Mouse (Mus musculus) heart, adult 2 months (tissue): ENCODE measurements around the gene Chst3. TPM values are rescaled to one million over a fixed set of nuclear protein-coding genes. Genes with fewer than 3 reads are reported as not detected.
"Not testable (repeated sequence)": the region's sequence is repeated elsewhere in the genome, so short reads cannot be mapped to it uniquely, and the experiment has no call there.

ENCODE experiments used
- DNase-seq, 2 experiments: peaks; one replicate each; pipeline ENCODE4 v3.0.0; 2021
- H3K27ac ChIP-seq: fragments of 200-600 bp; 2 replicates; pipeline ENCODE4 v1.8.1; 2022
- H3K27me3 ChIP-seq: fragments of 200-500 bp; 2 replicates; pipeline ENCODE4 v1.6.1; 2012; ENCODE audit warnings: mild to moderate bottlenecking, low read length, inconsistent platforms, mixed read lengths; ENCODE audit not compliant: control insufficient read depth, insufficient read depth
- H3K36me3 ChIP-seq: fragments of 200-500 bp; 2 replicates; pipeline ENCODE4 v1.6.1; 2012; ENCODE audit warnings: low read length, inconsistent platforms; ENCODE audit not compliant: control insufficient read depth, insufficient read depth
- H3K4me1 ChIP-seq: fragments of 200-500 bp; 2 replicates; pipeline ENCODE4 v1.6.1; 2011; ENCODE audit warnings: low read length; ENCODE audit not compliant: control insufficient read depth, insufficient read depth
- H3K4me3 ChIP-seq: fragments of 200-600 bp; 2 replicates; pipeline ENCODE4 v1.8.1; 2022
- H3K79me2 ChIP-seq: fragments of 200-500 bp; replicated peaks from 2 replicates; pipeline ENCODE4 v1.6.1; 2012; ENCODE audit warnings: mild to moderate bottlenecking, inconsistent platforms, low read length, moderate library complexity, mixed read lengths; ENCODE audit not compliant: control insufficient read depth, insufficient read depth
- H3K9ac ChIP-seq: fragments of 200-500 bp; 2 replicates; pipeline ENCODE4 v1.6.1; 2012; ENCODE audit warnings: low read depth, mild to moderate bottlenecking, control low read depth, inconsistent platforms, low read length, mixed read lengths
- CTCF ChIP-seq: fragments of 200-600 bp; IDR thresholded peaks from 2 replicates; pipeline ENCODE4 v1.8.1; 2022; ENCODE audit warnings: antibody characterized with exemption, mild to moderate bottlenecking, moderate library complexity
- EP300 ChIP-seq: fragments of 200-500 bp; IDR thresholded peaks from 2 replicates; pipeline ENCODE4 v1.6.1; 2011; ENCODE audit warnings: low read depth, low read length, control low read depth; ENCODE audit not compliant: insufficient read depth
- POLR2A ChIP-seq: fragments of 200-500 bp; IDR thresholded peaks from 2 replicates; pipeline ENCODE4 v1.6.1; 2011; ENCODE audit warnings: mild to moderate bottlenecking, low read depth, low read length, control low read depth; ENCODE audit not compliant: insufficient read depth
- WGBS: fragments of 180-500 bp; shearing (Covaris S2); methylation state at CpG from one replicate; pipeline ENCODE4 v1.1.7; 2018; 5-methylcytosine and 5-hydroxymethylcytosine counted together
- intact Hi-C: fragments of 180-260 bp; cut with DNase I; formaldehyde crosslinking; loops from one replicate; pipeline ENCODE4 v1.15.1; 2025
- microRNA-seq, 2 experiments: library from miRNA; unstranded; fragments of <30 nt; microRNA quantifications; one replicate each; pipeline ENCODE4 v1.2.0; 2021
- polyA plus RNA-seq: library from polyadenylated mRNA; depleted of rRNA; stranded (reverse); fragments of >200 nt; gene quantifications from 2 replicates; pipeline ENCODE4 v1.2.3, GENCODE M21; 2012; rRNA removed
- total RNA-seq, 2 experiments: library from RNA; stranded (reverse); gene quantifications; 2 replicates each; pipeline ENCODE4 v1.2.3; 2021

Chst3 gene
- total and polyA plus RNA-seq, 3 experiments, result 0.80 to 1.5 (median 0.91) TPM

GRCm38 (mm10) chr10:60136935-60137334, 82.1 kb downstream of the Chst3 start:
- Histone ChIP-seq H3K36me3 (no peaks in the 10 kb centered on the region), H3K27ac (no peak overlapping the region), H3K9ac (no peak overlapping the region), H3K27me3 (no peaks in the 10 kb centered on the region), H3K79me2 (no peaks in the 10 kb centered on the region), H3K4me3 (no peak overlapping the region), H3K4me1 (no peaks in the 10 kb centered on the region; the same call in 1 of the 2 replicates)
- no peak for TF ChIP-seq CTCF
- TF ChIP-seq POLR2A, result no peak
- no peak for TF ChIP-seq EP300
- WGBS, result 57% methylated on average over 7 of the region's 7 CpGs
- intact Hi-C loops, result no loop called here
- DNase-seq, result no peak

GRCm38 (mm10) chr10:60136010-60136409, 83.0 kb downstream of the Chst3 start:
- H3K27me3 ChIP-seq, H3K9ac ChIP-seq, intact Hi-C loops, H3K4me3 ChIP-seq, H3K27ac ChIP-seq, H3K79me2 ChIP-seq, DNase-seq, H3K36me3 ChIP-seq, H3K4me1 ChIP-seq: not testable (repeated sequence)
- 43% methylated on average over 1 of the region's 1 CpGs for WGBS

GRCm38 (mm10) chr10:60134201-60134600, 84.9 kb downstream of the Chst3 start:
- DNase-seq, result no peak
- Histone ChIP-seq H3K79me2 (no peaks in the 10 kb centered on the region), H3K36me3 (no peaks in the 10 kb centered on the region), H3K4me1 (no peaks in the 10 kb centered on the region; the same call in 1 of the 2 replicates), H3K9ac (no peak overlapping the region), H3K27me3 (no peaks in the 10 kb centered on the region), H3K4me3 (no peak overlapping the region), H3K27ac (no peak overlapping the region)
- 51% methylated on average over 9 of the region's 9 CpGs for WGBS
- intact Hi-C loops, result no loop called here
- TF ChIP-seq EP300, result no peak

GRCm38 (mm10) chr10:60133501-60133900, 85.6 kb downstream of the Chst3 start:
- no peaks in the 10 kb centered on the region; the same call in 1 of the 2 replicates for H3K4me1 ChIP-seq
- H3K4me3 ChIP-seq, result no peak overlapping the region
- no peaks in the 10 kb centered on the region for H3K79me2 ChIP-seq
- H3K27ac ChIP-seq, result no peak overlapping the region
- no peak overlapping the region for H3K9ac ChIP-seq
- intact Hi-C loops, result no loop called here
- H3K27me3 ChIP-seq, result no peaks in the 10 kb centered on the region
- TF ChIP-seq CTCF, result no peak
- no peak for TF ChIP-seq EP300
- no peak for TF ChIP-seq POLR2A
- 33% methylated on average over 6 of the region's 6 CpGs for WGBS
- no peak for DNase-seq
- H3K36me3 ChIP-seq, result no peaks in the 10 kb centered on the region

Small RNAs within 50 kb of the gene (microRNA-seq; reads per million reads assigned to microRNA genes)
- 0 reads per million in 2 experiments for gene Gm22117

Other genes with a start within 250 kb of the Chst3 start
- 10 to 100 TPM; 20.5 to 24.1 TPM for gene Ascc1, start 216.5 kb downstream of the Chst3 start, total RNA-seq
- 22.5 and 36.6 TPM in 2 replicates for gene Ascc1, start 216.5 kb downstream of the Chst3 start, polyA plus RNA-seq
- gene Anapc16, start 216.1 kb downstream of the Chst3 start, total RNA-seq, result 10 to 100 TPM; 58.6 to 70.1 TPM
- gene Anapc16, start 216.1 kb downstream of the Chst3 start, polyA plus RNA-seq, result 90.3 and 103 TPM in 2 replicates
- gene Spock2, start 113.0 kb downstream of the Chst3 start, total RNA-seq, result 10 to 100 TPM; 12.2 to 21.7 TPM
- 8.4 and 10.6 TPM in 2 replicates for gene Spock2, start 113.0 kb downstream of the Chst3 start, polyA plus RNA-seq
- gene Psap, start 58.4 kb upstream of the Chst3 start, total RNA-seq, result 1,000 to 10,000 TPM; 1,146 to 1,291 TPM
- 1,270 and 1,818 TPM in 2 replicates for gene Psap, start 58.4 kb upstream of the Chst3 start, polyA plus RNA-seq
- 10 to 100 TPM; 14.9 to 20.9 TPM for gene Vsir, start 127.6 kb upstream of the Chst3 start, total RNA-seq
- gene Vsir, start 127.6 kb upstream of the Chst3 start, polyA plus RNA-seq, result 28.1 and 39.7 TPM in 2 replicates
- not detected for gene Gm17455, start 180.5 kb upstream of the Chst3 start, total RNA-seq
- gene Gm17455, start 180.5 kb upstream of the Chst3 start, polyA plus RNA-seq, result 0.56 and 1.9 TPM in 2 replicates